Mouse (Mus musculus) neutrophil, adult 65 days (primary cell): ENCODE data around the gene Tmem143. TPM values are rescaled to one million over a fixed set of nuclear protein-coding genes. Genes with fewer than 3 reads are reported as not detected.

Experiments used
- total RNA-seq: library from RNA; stranded (reverse); gene quantifications from 2 replicates; pipeline ENCODE4 v1.2.4, GENCODE M21; 2023

Gene Tmem143
- 3.5 and 5.3 TPM in 2 replicates for total RNA-seq

GRCm38 (mm10) chr7:45896517-45897257 lies at the start of gene Tmem143, which contains the start of gene Syngr4:
TSS of gene Tmem143 (plus strand) at chr7:45896941.
TSS of gene Syngr4 (minus strand) at chr7:45896714.

DNA sequence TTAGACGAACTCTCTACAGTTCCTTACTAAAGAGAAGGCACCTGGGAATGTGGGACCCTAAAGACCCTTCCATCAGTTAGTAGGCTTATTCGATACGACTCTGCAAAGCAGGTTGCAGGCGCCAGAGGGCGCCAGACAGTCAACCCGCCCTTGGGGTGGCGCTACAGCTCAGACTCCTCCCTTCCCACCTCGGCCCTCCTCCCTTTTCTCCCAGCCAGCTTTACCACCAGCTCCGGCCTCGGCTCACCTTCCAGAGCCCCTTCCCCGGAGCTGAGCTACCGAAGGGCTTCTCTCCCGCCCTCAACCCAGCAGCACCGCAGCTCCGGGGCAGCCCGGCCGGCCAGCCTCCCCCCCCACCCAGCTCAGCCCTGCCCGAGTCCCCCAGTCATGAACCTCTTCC lies 24.1 kb upstream of the Tmem143 start, which contains the start of gene Kdelr1:
Kdelr1 (plus strand) TSS at position 149 of the 400 bp plus-strand sequence.

GRCm38 (mm10) chr7:45878278-45878677 lies 18.5 kb upstream of the Tmem143 start, which contains the start of gene Grin2d:
TSS of gene Grin2d (minus strand) at chr7:45878378.

GRCm38 (mm10) chr7:45921242-45921621 lies 24.5 kb downstream of the Tmem143 start, which contains the start of gene Emp3:
TSS of gene Emp3 (minus strand) at chr7:45921404.

DNA sequence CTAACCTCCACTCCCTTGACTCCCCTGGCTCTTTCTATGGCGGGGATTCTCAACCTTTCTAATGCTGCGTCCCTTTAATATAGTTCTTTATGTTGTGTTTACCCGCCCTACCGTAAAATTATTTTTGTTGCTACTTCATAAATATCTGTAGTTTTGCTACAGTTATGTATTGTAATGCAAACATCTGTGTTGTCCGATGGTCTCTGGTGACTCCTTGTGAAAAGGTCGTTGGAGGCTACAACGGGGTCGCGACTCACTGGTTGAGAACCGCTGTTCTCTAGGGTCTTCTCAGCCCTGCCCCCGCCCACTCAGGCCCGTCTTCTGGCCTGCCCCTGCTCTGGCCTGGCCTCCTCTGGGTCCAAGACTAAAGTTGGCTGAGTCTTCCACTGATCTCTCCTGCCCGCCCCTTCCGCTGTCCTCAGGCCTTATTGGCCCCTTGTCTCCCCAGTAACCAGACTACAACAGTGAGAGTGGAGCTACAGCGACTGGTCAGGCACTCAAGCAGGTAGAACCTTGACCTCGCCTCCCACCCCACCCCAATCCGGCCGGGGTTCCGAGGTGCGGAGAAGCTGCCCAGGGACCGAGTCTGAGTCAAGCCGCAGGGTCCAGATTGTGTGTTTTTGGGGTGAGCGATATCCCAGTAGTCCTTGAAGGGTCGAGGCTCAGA lies 27.2 kb downstream of the Tmem143 start, which contains the start of gene Ccdc114:
Ccdc114 (plus strand) TSS at position 311 of the 667 bp plus-strand sequence.

Other genes starting within 250 kb of the Tmem143 start
- gene Fut2, start 230.5 kb upstream of the Tmem143 start, total RNA-seq = not detected in 2 replicates
- gene Ntn5, start 212.9 kb upstream of the Tmem143 start, total RNA-seq = not detected in 2 replicates
- not detected in 2 replicates for gene Sec1, start 202.5 kb upstream of the Tmem143 start, total RNA-seq
- gene Car11, start 197.1 kb upstream of the Tmem143 start, total RNA-seq = not detected in 2 replicates
- gene Dbp, start 191.9 kb upstream of the Tmem143 start, total RNA-seq = 5.0 and 6.3 TPM in 2 replicates
- gene Rpl18, start 181.5 kb upstream of the Tmem143 start, total RNA-seq = 572 and 599 TPM in 2 replicates
- 62.3 and 77.9 TPM in 2 replicates for gene Sphk2, start 178.9 kb upstream of the Tmem143 start, total RNA-seq
- 0.16 and 0.20 TPM in 2 replicates for gene Fam83e, start 175.7 kb upstream of the Tmem143 start, total RNA-seq
- not detected in 2 replicates for gene Spaca4, start 171.1 kb upstream of the Tmem143 start, total RNA-seq
- not detected in 2 replicates for gene Lmtk3, start 113.2 kb upstream of the Tmem143 start, total RNA-seq
- not detected in 2 replicates for gene Sult2b1, start 112.3 kb upstream of the Tmem143 start, total RNA-seq
- gene Cyth2, start 82.4 kb upstream of the Tmem143 start, total RNA-seq = 127 and 143 TPM in 2 replicates
- gene Kcnj14, start 72.2 kb upstream of the Tmem143 start, total RNA-seq = 0.27 and 0.57 TPM in 2 replicates
- gene Grwd1, start 66.0 kb upstream of the Tmem143 start, total RNA-seq = 6.0 and 6.6 TPM in 2 replicates
- gene Kdelr1, start 24.2 kb upstream of the Tmem143 start, total RNA-seq = 58.9 and 60.5 TPM in 2 replicates
- gene Grin2d, start 18.6 kb upstream of the Tmem143 start, total RNA-seq = 0.16 and 0.25 TPM in 2 replicates
- gene Syngr4, start 227 bp upstream of the Tmem143 start, total RNA-seq = 0.95 TPM in 1 of 2 replicates, not detected in the other
- gene Emp3, start 24.5 kb downstream of the Tmem143 start, total RNA-seq = 328 and 386 TPM in 2 replicates
- gene Ccdc114, start 27.1 kb downstream of the Tmem143 start, total RNA-seq = 4.0 and 7.0 TPM in 2 replicates
- gene Abcc6, start 133.4 kb downstream of the Tmem143 start, total RNA-seq = not detected in 2 replicates
- 22.6 and 29.8 TPM in 2 replicates for gene Nomo1, start 136.8 kb downstream of the Tmem143 start, total RNA-seq
- not detected in 2 replicates for gene Kcnj11, start 203.8 kb downstream of the Tmem143 start, total RNA-seq